In the genomic region with DNA sequence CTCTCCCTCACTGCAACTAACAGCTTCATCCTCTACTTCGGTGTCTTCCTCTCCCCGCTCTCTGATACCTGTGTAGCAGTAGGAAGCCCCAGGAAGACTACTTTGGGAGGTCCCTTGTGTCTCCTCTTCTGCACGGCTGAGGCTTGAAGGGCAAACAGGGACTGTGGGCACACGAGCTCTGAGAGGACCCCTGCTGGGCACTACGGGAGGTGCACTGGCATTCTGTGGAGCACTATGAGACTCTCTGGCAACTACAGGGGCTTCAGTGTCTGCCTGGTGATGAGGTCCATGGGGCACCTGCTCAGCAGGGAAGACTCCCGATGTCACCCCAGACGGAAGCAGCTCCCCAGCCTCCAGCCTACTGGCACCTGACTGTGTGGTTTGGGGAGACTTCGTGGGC, we compare ENCODE assay signal across 12 mouse cellular contexts. TPM values are rescaled to one million over a fixed set of nuclear protein-coding genes. Genes with fewer than 3 reads are reported as not detected.
DNase-seq lines count a peak whose midpoint lies in the region; ATAC-seq and TF ChIP-seq lines count a peak whose summit lies in the region.
"Had no signal": no experiment of that assay in that cellular context is flagged by ENCODE, and none has a peak within 500 bp of the region (broad histone marks: within the 10 kb centered on the region; RNA-seq: fewer than 3 reads in every experiment).

No protein-coding gene starts in this region.

- no peaks in the 10 kb centered on the region for H3K9me3 ChIP-seq in hindbrain, postnatal 0 days (ENCODE audit: low read length)
- H3K9me3 ChIP-seq in hindbrain, embryonic 14.5 days (ENCODE audit: control insufficient read depth, low read length) = no peaks in the 10 kb centered on the region
- H3K9me3 ChIP-seq: embryonic facial prominence, embryonic 13.5 days; hindbrain, embryonic 10.5 days had no signal

- H3K4me3 ChIP-seq in hindbrain, postnatal 0 days (ENCODE audit: low read length) = no peak overlapping the region
- no peak overlapping the region for H3K4me3 ChIP-seq in hindbrain, embryonic 14.5 days (replicated peaks; ENCODE audit: low read length)
- no peak overlapping the region for H3K4me3 ChIP-seq in spleen, adult 2 months (ENCODE audit: extremely low read depth, insufficient read depth, insufficient read length)
- no peak overlapping the region for H3K4me3 ChIP-seq in small intestine, adult 2 months (ENCODE audit: low read depth, low read length)
- H3K4me3 ChIP-seq: embryonic facial prominence, embryonic 13.5 days; hindbrain, embryonic 10.5 days; myocyte had no signal

- no peak overlapping the region for H3K27ac ChIP-seq in hindbrain, postnatal 0 days
- H3K27ac ChIP-seq in hindbrain, embryonic 14.5 days = no peak overlapping the region
- H3K27ac ChIP-seq in spleen, adult 2 months (ENCODE audit: insufficient read depth, low read length) = no peak overlapping the region
- no peak overlapping the region for H3K27ac ChIP-seq in small intestine, adult 2 months (ENCODE audit: insufficient read depth, low read depth, low read length)
- H3K27ac ChIP-seq: embryonic facial prominence, embryonic 13.5 days; hindbrain, embryonic 10.5 days had no signal

- WGBS in hindbrain, postnatal 0 days = 81% methylated on average over 8 of the region's 8 CpGs
- WGBS in hindbrain, embryonic 14.5 days = 85% methylated on average over 8 of the region's 8 CpGs
- 88% methylated on average over 8 of the region's 8 CpGs for WGBS in spleen, adult 2 months
- WGBS in small intestine, adult 2 months = 85% methylated on average over 8 of the region's 8 CpGs

- peak; percentile 18 for DNase-seq in hindbrain, postnatal 0 days (ENCODE audit: low spot score)
- DNase-seq in hindbrain, embryonic 14.5 days (ENCODE audit: low spot score) = no peak
- DNase-seq in spleen, adult 2 months (ENCODE audit: low read depth in 1 of 2, low spot score in 2 of 2) = no peak
- no peak for DNase-seq in spleen, postnatal 4 days (ENCODE audit: low spot score in 2 of 2)
- DNase-seq in R1 (ENCODE audit: low read depth, low spot score) = peak; percentile 34
- no peak for DNase-seq in gastrocnemius, adult 18-20 months (ENCODE audit: low spot score)
- no peak for DNase-seq in cerebellum, adult 9-10 months
- DNase-seq: layer of hippocampus, postnatal 36 days had no signal

- H3K4me2 ChIP-seq in hindbrain, postnatal 0 days (ENCODE audit: low read depth, low read length) = no peak overlapping the region
- H3K4me2 ChIP-seq in hindbrain, embryonic 14.5 days (replicated peaks) = no peak overlapping the region
- H3K4me2 ChIP-seq: embryonic facial prominence, embryonic 13.5 days had no signal

- peaks cover 94% of the 10 kb centered on the region for H3K36me3 ChIP-seq in hindbrain, postnatal 0 days (ENCODE audit: insufficient read depth, low read length)
- peaks cover 100% of the 10 kb centered on the region for H3K36me3 ChIP-seq in hindbrain, embryonic 14.5 days (replicated peaks; ENCODE audit: control insufficient read depth, insufficient read depth)
- H3K36me3 ChIP-seq in spleen, adult 2 months (ENCODE audit: control insufficient read depth, insufficient read depth, low read length) = peaks cover 59% of the 10 kb centered on the region
- H3K36me3 ChIP-seq in small intestine, adult 2 months (ENCODE audit: control insufficient read depth, insufficient read depth, low read length) = peaks cover 83% of the 10 kb centered on the region

- no peak overlapping the region for H3K9ac ChIP-seq in hindbrain, postnatal 0 days (replicated peaks; ENCODE audit: low read length)
- no peak overlapping the region for H3K9ac ChIP-seq in hindbrain, embryonic 14.5 days
- H3K9ac ChIP-seq: embryonic facial prominence, embryonic 13.5 days had no signal

- H3K4me1 ChIP-seq in hindbrain, postnatal 0 days (ENCODE audit: insufficient read depth, low read length) = no peaks in the 10 kb centered on the region
- no peaks in the 10 kb centered on the region for H3K4me1 ChIP-seq in hindbrain, embryonic 14.5 days (replicated peaks; ENCODE audit: control insufficient read depth, insufficient read depth, low read length)
- H3K4me1 ChIP-seq in spleen, adult 2 months (ENCODE audit: control insufficient read depth, insufficient read depth, insufficient read length) = no peaks in the 10 kb centered on the region
- H3K4me1 ChIP-seq in small intestine, adult 2 months (ENCODE audit: control insufficient read depth, insufficient read depth, insufficient read length, low read length) = no peaks in the 10 kb centered on the region
- H3K4me1 ChIP-seq: embryonic facial prominence, embryonic 13.5 days; hindbrain, embryonic 10.5 days had no signal

- no peak for TF ChIP-seq POLR2A in spleen, adult 2 months (IDR thresholded peaks at IDR 0.05; ENCODE audit: low read depth, low read length)
- TF ChIP-seq POLR2A in small intestine, adult 2 months (IDR thresholded peaks at IDR 0.05; ENCODE audit: low read depth, low read length) = no peak

- no peak for ATAC-seq in hindbrain, postnatal 0 days
- no peak for ATAC-seq in hindbrain, embryonic 14.5 days (ENCODE audit: low FRiP score)

- peak; percentile 38 for TF ChIP-seq CTCF in hindbrain, postnatal 0 days (IDR thresholded peaks at IDR 0.05; ENCODE audit: low read depth)
- TF ChIP-seq CTCF in spleen, adult 2 months (IDR thresholded peaks at IDR 0.05; ENCODE audit: extremely low read depth, insufficient read depth, insufficient read length, insufficient replicate concordance) = 0 out of 2 replicates have a peak, but pooled peaks have one; percentile 2
- TF ChIP-seq CTCF in small intestine, adult 2 months (IDR thresholded peaks at IDR 0.05; ENCODE audit: extremely low read depth, insufficient read length, insufficient replicate concordance, low read depth, low read length) = peak; percentile 16; the same call in 1 of the 2 replicates

- H3K27me3 ChIP-seq in hindbrain, postnatal 0 days (ENCODE audit: insufficient read depth, low read length) = no peaks in the 10 kb centered on the region
- no peaks in the 10 kb centered on the region for H3K27me3 ChIP-seq in hindbrain, embryonic 14.5 days (ENCODE audit: control insufficient read depth, insufficient read depth, low read length)
- H3K27me3 ChIP-seq in spleen, adult 2 months (ENCODE audit: control insufficient read depth, insufficient read depth, low read length) = no peaks in the 10 kb centered on the region
- no peaks in the 10 kb centered on the region for H3K27me3 ChIP-seq in small intestine, adult 2 months (ENCODE audit: control insufficient read depth, insufficient read depth, low read length)
- H3K27me3 ChIP-seq: embryonic facial prominence, embryonic 13.5 days had no signal

RNA-seq across cellular contexts. Expression of a gene that starts 32.7 kb away (rescaled TPM):
- total RNA-seq in hindbrain, postnatal 0 days (2014; rRNA removed) = 59.7 and 60.1 TPM in 2 replicates
- polyA plus RNA-seq in hindbrain, postnatal 0 days (2015; fragmentation: Nextera tagmentation; extraction: Ambion mirVana) = 18.7 and 21.5 TPM in 2 replicates
- 47.9 and 51.8 TPM in 2 replicates for polyA plus RNA-seq in hindbrain, embryonic 14.5 days (2014; fragmentation: Nextera tagmentation; extraction: Ambion mirVana)
- 20.4 and 21.4 TPM in 2 replicates for polyA plus RNA-seq in spleen, adult 2 months (2012; rRNA removed)
- polyA plus RNA-seq in small intestine, adult 2 months (2012; rRNA removed) = 5.2 and 7.7 TPM in 2 replicates
- total RNA-seq in gastrocnemius, adult 18-20 months (2021) = 10 to 100 TPM; 14.6 to 18.3 TPM

Comparison
In these comparisons a context has a peak if more than half of its experiments do, and no peak if none do; other contexts are left out.
1. DNase-seq: peak in hindbrain, postnatal 0 days (single experiment) and R1 (single experiment); none in hindbrain, embryonic 14.5 days (single experiment), spleen, adult 2 months (0 of 2), spleen, postnatal 4 days (0 of 2), gastrocnemius, adult 18-20 months (single experiment) and cerebellum, adult 9-10 months (single experiment).
2. Peak in every context shown above with its lines, with median percentiles within 50 percentile points of each other: CTCF ChIP-seq.